Mouse (Mus musculus) kidney, adult 2 months (tissue): Measurements from ENCODE around the gene Megf11.

Source experiments
- CTCF ChIP-seq: fragments of 200-500 bp; conservative IDR thresholded peaks from 2 replicates; pipeline ENCODE4 v1.5.1; 2011; ENCODE audit warnings: low read depth, mild to moderate bottlenecking, control low read depth, low read length, moderate library complexity, mixed read lengths; ENCODE audit not compliant: insufficient read depth, insufficient read length
- POLR2A ChIP-seq: fragments of 200-500 bp; IDR thresholded peaks from one replicate; pipeline ENCODE4 v1.6.1; 2011; ENCODE audit warnings: low read depth, low read length, control low read depth

- TF ChIP-seq POLR2A (no peak), CTCF (no peak)
These were observed 227.7 kb downstream of the Megf11 start for GRCm38 (mm10) chr9:64612984-64613649.
